ENCODE assay signal across 8 mouse cellular contexts in genomic region chr4:48779202-48779905, GRCm38 (mm10).
A peak's percentile ranks its signal among the peaks of the same experiment; 100 is the strongest.
DNase-seq lines count a peak whose midpoint lies in the region; ATAC-seq and TF ChIP-seq lines count a peak whose summit lies in the region.

No protein-coding gene starts in this region.

- peak; percentile 52; the same call in 1 of the 2 replicates for TF ChIP-seq CTCF in bone marrow, adult 2 months (IDR thresholded peaks at IDR 0.05; ENCODE audit: control insufficient read depth, insufficient read depth, low read length)

- no peak for TF ChIP-seq POLR2A in bone marrow, adult 2 months (IDR thresholded peaks at IDR 0.05; ENCODE audit: borderline replicate concordance, control insufficient read depth, low read depth, low read length)

- peak; percentile 31 for DNase-seq in kidney, adult 11 months
- peak; percentile 83 for DNase-seq in embryonic facial prominence, embryonic 11.5 days (ENCODE audit: low spot score)
- peak; percentile 60 to 75 for DNase-seq in left cerebral cortex, postnatal 10 days (ENCODE audit: extremely low spot score in 1 of 2, low spot score in 2 of 2)
- peak; percentile 14 to 46 for DNase-seq in thymus, postnatal 36 days

- ATAC-seq in kidney, embryonic 16.5 days (ENCODE audit: low FRiP score, low TSS enrichment): no peak
- ATAC-seq in embryonic facial prominence, embryonic 11.5 days (replicated peaks; ENCODE audit: insufficient number of reproducible peaks, low FRiP score, low TSS enrichment, low read depth): no peak
- peak; percentile 73 for ATAC-seq in hindbrain, embryonic 12.5 days (ENCODE audit: low FRiP score)
- peak; percentile 76 for ATAC-seq in neural tube, embryonic 12.5 days (ENCODE audit: low FRiP score, low read depth)

- 63% methylated on average over 12 of the region's 12 CpGs for WGBS in kidney, embryonic 16.5 days
- WGBS in bone marrow, adult 2 months: 70% methylated on average over 12 of the region's 12 CpGs
- 64% methylated on average over 12 of the region's 12 CpGs for WGBS in embryonic facial prominence, embryonic 11.5 days
- 56% methylated on average over 12 of the region's 12 CpGs for WGBS in hindbrain, embryonic 12.5 days
- 46% methylated on average over 12 of the region's 12 CpGs for WGBS in neural tube, embryonic 12.5 days

- 0 out of 2 replicates have a peak, but pooled peaks cover 3% of the 10 kb centered on the region for H3K4me1 ChIP-seq in kidney, embryonic 16.5 days (ENCODE audit: insufficient read depth, low read length)
- no peaks in the 10 kb centered on the region for H3K4me1 ChIP-seq in bone marrow, adult 2 months (ENCODE audit: control insufficient read depth, insufficient read depth, low read length)
- H3K4me1 ChIP-seq in embryonic facial prominence, embryonic 11.5 days (ENCODE audit: control insufficient read depth, insufficient read depth, low read length): no peaks in the 10 kb centered on the region
- peaks cover 5% of the 10 kb centered on the region for H3K4me1 ChIP-seq in hindbrain, embryonic 12.5 days
- H3K4me1 ChIP-seq in neural tube, embryonic 12.5 days: 0 out of 2 replicates have a peak, but pooled peaks cover 4% of the 10 kb centered on the region

- intact Hi-C loops in left cerebral cortex, postnatal 10 days (cut with DNase I): loop anchor here (5.0 to 10.0 kb wide), 2 partner anchors 473 to 545 kb away; no protein-coding TSS in a partner anchor

- no peaks in the 10 kb centered on the region for H3K27me3 ChIP-seq in kidney, embryonic 16.5 days (ENCODE audit: insufficient read depth, low read length)
- H3K27me3 ChIP-seq in embryonic facial prominence, embryonic 11.5 days (ENCODE audit: control insufficient read depth, insufficient read depth, low read length): no peaks in the 10 kb centered on the region
- no peaks in the 10 kb centered on the region for H3K27me3 ChIP-seq in hindbrain, embryonic 12.5 days
- no peaks in the 10 kb centered on the region for H3K27me3 ChIP-seq in neural tube, embryonic 12.5 days (replicated peaks)

- H3K4me3 ChIP-seq in kidney, embryonic 16.5 days (ENCODE audit: low read length): no peak overlapping the region
- H3K4me3 ChIP-seq in bone marrow, adult 2 months (replicated peaks; ENCODE audit: control insufficient read depth, low read depth, low read length): no peak overlapping the region
- H3K4me3 ChIP-seq in embryonic facial prominence, embryonic 11.5 days (ENCODE audit: low read depth, low read length): no peak overlapping the region
- no peak overlapping the region for H3K4me3 ChIP-seq in hindbrain, embryonic 12.5 days
- no peak overlapping the region for H3K4me3 ChIP-seq in neural tube, embryonic 12.5 days

- no peak overlapping the region for H3K4me2 ChIP-seq in kidney, embryonic 16.5 days (replicated peaks; ENCODE audit: low read depth, low read length)
- H3K4me2 ChIP-seq in embryonic facial prominence, embryonic 11.5 days (ENCODE audit: low read depth, low read length): no peak overlapping the region
- H3K4me2 ChIP-seq in hindbrain, embryonic 12.5 days (replicated peaks): no peak overlapping the region
- no peak overlapping the region for H3K4me2 ChIP-seq in neural tube, embryonic 12.5 days (replicated peaks)

- H3K36me3 ChIP-seq in kidney, embryonic 16.5 days (ENCODE audit: insufficient read depth, low read length): no peaks in the 10 kb centered on the region
- no peaks in the 10 kb centered on the region for H3K36me3 ChIP-seq in embryonic facial prominence, embryonic 11.5 days (replicated peaks; ENCODE audit: control insufficient read depth, insufficient read depth, low read depth, low read length)
- no peaks in the 10 kb centered on the region for H3K36me3 ChIP-seq in hindbrain, embryonic 12.5 days
- no peaks in the 10 kb centered on the region for H3K36me3 ChIP-seq in neural tube, embryonic 12.5 days

- no peak overlapping the region for H3K9ac ChIP-seq in kidney, embryonic 16.5 days (replicated peaks; ENCODE audit: low read length)
- no peak overlapping the region for H3K9ac ChIP-seq in embryonic facial prominence, embryonic 11.5 days (replicated peaks; ENCODE audit: low read length)
- no peak overlapping the region for H3K9ac ChIP-seq in hindbrain, embryonic 12.5 days
- no peak overlapping the region for H3K9ac ChIP-seq in neural tube, embryonic 12.5 days

- no peak overlapping the region for H3K27ac ChIP-seq in kidney, embryonic 16.5 days (ENCODE audit: low read length)
- no peak overlapping the region for H3K27ac ChIP-seq in bone marrow, adult 2 months (ENCODE audit: control insufficient read depth, insufficient read depth, low read depth, low read length, poor library complexity)
- no peak overlapping the region for H3K27ac ChIP-seq in embryonic facial prominence, embryonic 11.5 days (replicated peaks; ENCODE audit: low read depth, low read length)
- H3K27ac ChIP-seq in hindbrain, embryonic 12.5 days: no peak overlapping the region
- no peak overlapping the region for H3K27ac ChIP-seq in neural tube, embryonic 12.5 days

- H3K9me3 ChIP-seq in kidney, embryonic 16.5 days (ENCODE audit: low read length): no peaks in the 10 kb centered on the region
- H3K9me3 ChIP-seq in embryonic facial prominence, embryonic 11.5 days (replicated peaks; ENCODE audit: control insufficient read depth, low read length): no peaks in the 10 kb centered on the region
- H3K9me3 ChIP-seq in hindbrain, embryonic 12.5 days (replicated peaks): no peaks in the 10 kb centered on the region
- no peaks in the 10 kb centered on the region for H3K9me3 ChIP-seq in neural tube, embryonic 12.5 days

Comparison
In these comparisons a context has a peak if more than half of its experiments do, and no peak if none do; other contexts are left out.
1. DNase-seq: peak in every context shown above with its lines; median percentile 83 in embryonic facial prominence, embryonic 11.5 days; 68 in left cerebral cortex, postnatal 10 days; 31 in kidney, adult 11 months; 30 in thymus, postnatal 36 days.
2. ATAC-seq: peak in hindbrain, embryonic 12.5 days (single experiment) and neural tube, embryonic 12.5 days (single experiment); none in kidney, embryonic 16.5 days (single experiment) and embryonic facial prominence, embryonic 11.5 days (single experiment).